Mouse (Mus musculus) embryonic facial prominence, embryonic 11.5 days (tissue): ENCODE measurements around the gene Gja5. TPM values are rescaled to one million over a fixed set of nuclear protein-coding genes. Genes with fewer than 3 reads are reported as not detected.

Source experiments
- ATAC-seq: fragments of 200-750 bp; cut with Nextera tagmentation; replicated peaks from 2 replicates; pipeline ENCODE4 v1.8.0; 2017; ENCODE audit warnings: low read depth; ENCODE audit not compliant: insufficient number of reproducible peaks, low FRiP score, low TSS enrichment
- DNase-seq: peaks from one replicate; pipeline ENCODE4 v3.0.0-alpha.2; 2015; ENCODE audit warnings: low spot score
- H3K27ac ChIP-seq: fragments of 300-500 bp; sonication (generic); replicated peaks from 2 replicates; pipeline ENCODE4 v1.5.1; 2014; ENCODE audit warnings: mild to moderate bottlenecking, low read depth, low read length, control low read depth
- H3K27me3 ChIP-seq: fragments of 300-500 bp; sonication (generic); 2 replicates; pipeline ENCODE4 v1.6.1; 2014; ENCODE audit warnings: mild to moderate bottlenecking, low read length, moderate library complexity, mixed read lengths; ENCODE audit not compliant: control insufficient read depth, insufficient read depth
- H3K36me3 ChIP-seq: fragments of 300-500 bp; sonication (generic); replicated peaks from 2 replicates; pipeline ENCODE4 v1.6.1; 2014; ENCODE audit warnings: low read depth, mild to moderate bottlenecking, low read length, moderate library complexity, mixed read lengths; ENCODE audit not compliant: control insufficient read depth, insufficient read depth
- H3K4me1 ChIP-seq: fragments of 300-500 bp; sonication (generic); 2 replicates; pipeline ENCODE4 v1.6.1; 2014; ENCODE audit warnings: low read length, mixed read lengths; ENCODE audit not compliant: control insufficient read depth, insufficient read depth
- H3K4me2 ChIP-seq: fragments of 300-500 bp; sonication (generic); 2 replicates; pipeline ENCODE4 v1.6.1; 2014; ENCODE audit warnings: low read depth, mild to moderate bottlenecking, control low read depth, low read length, moderate library complexity
- H3K4me3 ChIP-seq: fragments of 300-500 bp; sonication (generic); 2 replicates; pipeline ENCODE4 v1.5.1; 2014; ENCODE audit warnings: low read depth, low read length, control low read depth
- H3K9ac ChIP-seq: fragments of 300-500 bp; sonication (generic); replicated peaks from 2 replicates; pipeline ENCODE4 v1.6.1; 2014; ENCODE audit warnings: mild to moderate bottlenecking, control low read depth, low read length
- H3K9me3 ChIP-seq: fragments of 300-500 bp; sonication (generic); replicated peaks from 2 replicates; pipeline ENCODE4 v1.6.1; 2016; ENCODE audit warnings: mild to moderate bottlenecking, low read length, inconsistent platforms, mixed read lengths; ENCODE audit not compliant: control insufficient read depth
- WGBS: fragments of 180-500 bp; shearing (Covaris S2); extraction: QIAGEN DNeasy Blood & Tissue Kit; methylation state at CpG from one replicate; pipeline ENCODE4 v1.1.7; 2014; 5-methylcytosine and 5-hydroxymethylcytosine counted together
- polyA plus RNA-seq: library from polyadenylated mRNA; unstranded; fragments of >200 nt; fragmentation: Nextera tagmentation; extraction: Ambion mirVana; gene quantifications from 2 replicates; pipeline ENCODE4 v1.2.1, GENCODE M21; 2014

The Gja5 gene
- polyA plus RNA-seq, 1 experiment from 2014 or later: 3.0 TPM

DNA sequence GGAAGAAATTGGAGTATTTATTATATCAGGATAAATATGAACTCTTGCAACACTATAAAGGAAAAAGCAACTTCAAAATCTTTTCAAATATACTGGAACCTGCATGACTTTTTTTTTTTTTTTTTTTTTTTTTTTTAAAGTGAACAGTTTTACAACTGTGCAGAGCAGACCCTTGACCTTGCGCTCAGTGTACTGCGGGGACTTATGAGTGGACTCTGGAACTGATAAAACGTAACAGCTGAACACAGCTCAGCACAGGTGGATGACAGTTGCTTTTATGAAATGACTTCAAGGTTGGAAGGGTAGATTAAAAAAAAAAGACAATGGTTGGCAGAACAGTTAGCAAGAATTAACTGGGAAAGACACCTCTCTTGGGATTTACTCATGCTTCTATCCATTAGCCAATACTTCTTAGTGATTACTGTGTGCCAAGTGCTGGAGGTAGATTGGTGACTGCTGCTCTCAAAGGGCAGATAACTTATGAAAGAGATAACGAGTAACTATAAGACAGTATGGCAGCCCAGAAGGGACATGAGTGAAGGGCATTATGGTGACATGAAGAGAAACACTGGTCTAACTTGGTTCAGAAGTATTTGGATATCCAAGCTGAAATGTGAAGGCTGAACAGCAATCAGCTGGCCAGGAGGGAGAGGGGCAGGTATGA is 2.0 kb upstream of the Gja5 start:
- ATAC-seq (no peak), DNase-seq (no peak)
- WGBS: 92% methylated on average over 4 of the region's 4 CpGs
- H3K27ac ChIP-seq: no peak overlapping the region
- H3K4me1 ChIP-seq: no peaks in the 10 kb centered on the region
- no peak overlapping the region for H3K4me2 ChIP-seq
- no peaks in the 10 kb centered on the region for H3K36me3 ChIP-seq
- no peak overlapping the region for H3K4me3 ChIP-seq
- H3K27me3 ChIP-seq: no peaks in the 10 kb centered on the region
- no peaks in the 10 kb centered on the region for H3K9me3 ChIP-seq
- no peak overlapping the region for H3K9ac ChIP-seq

- Histone ChIP-seq H3K27ac (no peak within 1 kb of the TSS), H3K9ac (peak within 1 kb of the TSS; percentile 89), H3K4me1 (no peaks in the 10 kb centered on the region), H3K36me3 (no peaks in the 10 kb centered on the region), H3K9me3 (no peaks in the 10 kb centered on the region), H3K27me3 (no peaks in the 10 kb centered on the region), H3K4me3 (peak within 1 kb of the TSS; percentile 99), H3K4me2 (peak within 1 kb of the TSS; percentile 81)
- peak; percentile 95 for DNase-seq
- 0% methylated on average over 40 of the region's 40 CpGs for WGBS
- ATAC-seq: peak; percentile 94
Measured at GRCm38 (mm10) chr3:96904851-96905541, 503 bp downstream of the Gja5 start, which contains the start of gene Gpr89. Gene Gpr89, minus strand, starts transcription at chr3:96905346.

DNA sequence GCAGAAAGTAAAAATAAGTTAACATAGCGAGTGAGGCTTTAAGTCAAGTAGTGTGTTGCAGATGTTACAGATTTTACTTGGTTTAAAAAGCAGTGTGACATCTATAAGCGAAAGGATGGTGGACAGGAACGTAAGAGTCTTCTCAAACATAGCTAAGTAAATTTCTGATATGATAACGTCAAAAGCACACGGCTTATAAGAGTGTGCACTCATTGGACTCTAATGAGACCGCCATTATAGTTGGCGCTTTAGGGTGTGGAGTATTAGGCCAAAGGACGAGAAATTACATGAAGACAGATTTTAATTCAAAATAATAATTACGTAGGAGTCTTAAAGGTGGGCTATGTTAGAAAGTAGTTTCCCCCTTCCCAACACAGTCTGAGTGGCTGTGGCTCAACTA is 1.1 kb downstream of the Gja5 start:
- H3K4me1 ChIP-seq: no peaks in the 10 kb centered on the region
- H3K4me2 ChIP-seq: peak overlapping the region; percentile 81
- peak overlapping the region; percentile 99 for H3K4me3 ChIP-seq
- H3K9me3 ChIP-seq: no peaks in the 10 kb centered on the region
- 49% methylated on average over 9 of the region's 9 CpGs for WGBS
- H3K27ac ChIP-seq: no peak overlapping the region
- no peaks in the 10 kb centered on the region for H3K27me3 ChIP-seq
- no peaks in the 10 kb centered on the region for H3K36me3 ChIP-seq
- ATAC-seq: no peak
- peak; percentile 4 for DNase-seq
- H3K9ac ChIP-seq: peak overlapping the region; percentile 89; the same call in 1 of the 2 replicates

DNA sequence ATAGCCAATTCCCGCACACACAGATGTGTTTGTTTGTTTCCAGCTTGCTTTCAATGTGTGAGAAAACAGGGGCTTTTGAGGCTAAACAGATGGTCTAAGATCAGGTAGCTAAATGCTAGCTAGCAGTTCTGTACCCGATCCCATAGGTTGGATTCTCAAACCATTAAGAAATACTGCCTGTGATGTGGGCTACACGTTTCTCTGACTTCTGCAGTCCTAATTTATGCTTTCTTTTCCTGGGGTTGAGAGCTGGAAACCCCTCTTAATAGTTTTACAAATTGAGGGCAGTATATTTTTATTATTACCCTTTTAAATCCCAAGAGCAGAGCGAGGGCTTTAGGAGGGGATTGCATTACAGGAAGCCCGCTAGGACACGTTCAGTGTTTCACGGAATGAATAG is 16.5 kb downstream of the Gja5 start:
- Histone ChIP-seq H3K27ac (no peak overlapping the region), H3K36me3 (no peaks in the 10 kb centered on the region), H3K4me1 (no peaks in the 10 kb centered on the region), H3K27me3 (no peaks in the 10 kb centered on the region), H3K4me3 (no peak overlapping the region), H3K4me2 (no peak overlapping the region), H3K9ac (no peak overlapping the region), H3K9me3 (no peaks in the 10 kb centered on the region)
- DNase-seq (no peak), ATAC-seq (no peak)
- whole genome bisulfite sequencing: 67% methylated on average over 7 of the region's 7 CpGs

- H3K27me3 ChIP-seq: no peaks in the 10 kb centered on the region
- no peak overlapping the region for H3K4me3 ChIP-seq
- DNase-seq: no peak
- H3K4me1 ChIP-seq: no peaks in the 10 kb centered on the region
- H3K9ac ChIP-seq: no peak overlapping the region
- H3K4me2 ChIP-seq: no peak overlapping the region
- ATAC-seq: no peak
- no peaks in the 10 kb centered on the region for H3K36me3 ChIP-seq
- 85% methylated on average over 4 of the region's 4 CpGs for WGBS
- H3K9me3 ChIP-seq: no peaks in the 10 kb centered on the region
- H3K27ac ChIP-seq: no peak overlapping the region
Measured at GRCm38 (mm10) chr3:96924631-96925030, 20.1 kb downstream of the Gja5 start.

DNA sequence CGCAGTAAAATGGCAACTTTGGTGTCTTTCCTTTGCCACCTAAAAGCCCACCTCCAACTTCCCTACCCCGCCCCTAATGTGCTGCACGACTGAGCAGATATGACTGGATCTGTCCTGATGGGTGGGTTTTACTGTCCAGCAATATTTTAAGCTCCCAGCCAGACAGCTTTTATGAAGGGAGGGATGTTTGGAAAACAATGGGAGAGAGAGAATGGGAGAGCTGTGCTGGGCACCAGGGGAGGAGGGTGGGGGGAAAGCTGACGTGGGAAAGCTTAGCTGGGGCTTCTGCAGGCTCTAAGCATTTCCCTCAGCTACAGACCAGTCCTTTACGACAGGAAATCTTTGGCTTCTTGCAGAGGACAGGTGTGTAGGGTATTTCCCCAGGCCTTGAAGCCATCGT is 21.4 kb downstream of the Gja5 start, which contains the start of gene Gja8:
Gja8 (minus strand) TSS at position 101 of the 400 bp plus-strand sequence.
- WGBS: 67% methylated on average over 6 of the region's 6 CpGs
- Histone ChIP-seq H3K9me3 (no peaks in the 10 kb centered on the region), H3K4me3 (no peak within 1 kb of the TSS), H3K4me1 (no peaks in the 10 kb centered on the region), H3K27ac (no peak within 1 kb of the TSS), H3K36me3 (no peaks in the 10 kb centered on the region), H3K4me2 (no peak within 1 kb of the TSS), H3K9ac (no peak within 1 kb of the TSS), H3K27me3 (no peaks in the 10 kb centered on the region)
- no peak for DNase-seq
- no peak for ATAC-seq

DNA sequence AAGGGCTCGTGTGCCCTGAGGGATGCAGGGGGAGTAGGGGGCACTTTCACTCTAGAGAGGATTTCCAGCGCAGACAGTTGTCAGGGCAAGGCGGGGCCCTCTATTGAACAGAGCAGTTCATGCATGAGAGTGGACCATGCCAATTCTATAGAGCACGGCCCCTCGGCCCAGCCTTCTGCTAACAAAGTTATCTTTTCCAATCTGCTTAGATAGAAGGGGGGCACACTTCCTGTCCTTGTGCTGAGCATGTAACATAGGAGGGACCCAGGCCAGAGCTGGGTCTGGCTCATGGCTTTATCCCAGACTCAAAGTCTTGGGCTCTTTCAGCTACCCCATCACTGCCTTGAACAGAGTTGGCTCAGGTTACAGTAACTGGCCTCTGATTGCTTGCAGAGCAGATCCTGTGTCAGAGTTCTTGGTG is 26.8 kb downstream of the Gja5 start:
- Histone ChIP-seq H3K4me1 (peaks cover 3% of the 10 kb centered on the region; the same call in 1 of the 2 replicates), H3K4me2 (no peak overlapping the region), H3K27me3 (no peaks in the 10 kb centered on the region), H3K9ac (no peak overlapping the region), H3K27ac (no peak overlapping the region), H3K36me3 (no peaks in the 10 kb centered on the region), H3K4me3 (no peak overlapping the region), H3K9me3 (no peaks in the 10 kb centered on the region)
- peak; percentile 68 for ATAC-seq
- 31% methylated on average over 5 of the region's 5 CpGs for WGBS
- DNase-seq: peak; percentile 64

DNA sequence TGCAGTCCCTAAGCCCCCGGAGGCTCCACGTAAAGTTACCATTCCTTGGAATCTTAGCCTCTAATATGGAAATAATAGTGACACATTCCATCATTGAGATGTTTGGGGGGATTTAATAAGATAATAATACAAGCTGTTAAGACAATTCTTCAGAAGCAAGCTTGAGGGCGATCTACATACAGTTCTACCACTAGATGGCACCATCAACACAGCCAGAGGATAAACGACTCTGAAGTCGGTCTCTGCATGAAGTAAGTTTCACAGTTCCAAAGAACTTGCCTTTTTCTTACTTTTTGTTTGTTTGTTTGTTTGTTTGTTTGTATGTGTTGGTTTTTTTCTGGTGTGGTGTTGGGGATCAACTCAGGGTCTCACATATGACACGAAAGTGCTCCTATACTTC is 31.7 kb downstream of the Gja5 start:
- DNase-seq (peak; percentile 87), ATAC-seq (no peak)
- no peak overlapping the region for H3K4me2 ChIP-seq
- WGBS: 11% methylated on average over 6 of the region's 6 CpGs
- no peak overlapping the region for H3K4me3 ChIP-seq
- H3K9me3 ChIP-seq: no peaks in the 10 kb centered on the region
- H3K4me1 ChIP-seq: peaks cover 3% of the 10 kb centered on the region; the same call in 1 of the 2 replicates
- no peak overlapping the region for H3K27ac ChIP-seq
- H3K9ac ChIP-seq: no peak overlapping the region
- no peaks in the 10 kb centered on the region for H3K27me3 ChIP-seq
- H3K36me3 ChIP-seq: no peaks in the 10 kb centered on the region
